Mouse (Mus musculus) ovary, adult 2 months (tissue): ENCODE results near the gene Uqcrc1. TPM values are rescaled to one million over a fixed set of nuclear protein-coding genes. Genes with fewer than 3 reads are reported as not detected.

Experiments used
- polyA plus RNA-seq: library from polyadenylated mRNA; depleted of rRNA; stranded (reverse); fragments of >200 nt; gene quantifications from 2 replicates; pipeline ENCODE4 v1.2.3, GENCODE M21; 2012; rRNA removed

Gene Uqcrc1
- polyA plus RNA-seq: 658 and 727 TPM in 2 replicates

GRCm38 (mm10) chr9:108936418-108937364 lies at the start of gene Uqcrc1:
Gene Uqcrc1 (plus strand): TSS chr9:108936633.

GRCm38 (mm10) chr9:108914491-108914890 lies 21.9 kb upstream of the Uqcrc1 start, which contains the start of gene Tmem89:
Gene Tmem89 (plus strand): TSS chr9:108914619.

GRCm38 (mm10) chr9:108953081-108953636 lies 16.7 kb downstream of the Uqcrc1 start, which contains the start of gene Col7a1:
Gene Col7a1 (plus strand): TSS chr9:108953586.

GRCm38 (mm10) chr9:108985710-108986109 lies 49.3 kb downstream of the Uqcrc1 start, which contains the start of gene Ucn2:
Gene Ucn2 (plus strand): TSS chr9:108986010.

GRCm38 (mm10) chr9:108991428-108992084 lies 55.1 kb downstream of the Uqcrc1 start, which contains the start of gene Pfkfb4:
Gene Pfkfb4 (plus strand): TSS chr9:108991778.

Other genes starting within 250 kb of the Uqcrc1 start
- 19.8 and 24.9 TPM in 2 replicates for gene Prkar2a, start 247.3 kb upstream of the Uqcrc1 start, polyA plus RNA-seq
- 128 and 140 TPM in 2 replicates for gene Ip6k2, start 152.8 kb upstream of the Uqcrc1 start, polyA plus RNA-seq
- 45.7 and 67.4 TPM in 2 replicates for gene Nckipsd, start 128.3 kb upstream of the Uqcrc1 start, polyA plus RNA-seq
- gene Celsr3, start 110.3 kb upstream of the Uqcrc1 start, polyA plus RNA-seq: 0.10 and 0.60 TPM in 2 replicates
- 21.4 and 22.8 TPM in 2 replicates for gene Slc26a6, start 83.3 kb upstream of the Uqcrc1 start, polyA plus RNA-seq
- 0.31 TPM in 1 of 2 replicates, not detected in the other for gene Tmem89, start 22.0 kb upstream of the Uqcrc1 start, polyA plus RNA-seq
- gene Col7a1, start 17.0 kb downstream of the Uqcrc1 start, polyA plus RNA-seq: 19.0 and 20.5 TPM in 2 replicates
- 0.68 and 1.5 TPM in 2 replicates for gene Ucn2, start 49.4 kb downstream of the Uqcrc1 start, polyA plus RNA-seq
- 35.3 and 35.8 TPM in 2 replicates for gene Pfkfb4, start 55.1 kb downstream of the Uqcrc1 start, polyA plus RNA-seq
- gene Shisa5, start 101.9 kb downstream of the Uqcrc1 start, polyA plus RNA-seq: 577 and 1,079 TPM in 2 replicates
- gene Trex1, start 123.1 kb downstream of the Uqcrc1 start, polyA plus RNA-seq: 128 and 138 TPM in 2 replicates
- gene Atrip, start 137.5 kb downstream of the Uqcrc1 start, polyA plus RNA-seq: 43.3 and 45.4 TPM in 2 replicates
- 8.3 and 9.5 TPM in 2 replicates for gene Ccdc51, start 145.9 kb downstream of the Uqcrc1 start, polyA plus RNA-seq
- 5.8 and 7.3 TPM in 2 replicates for gene Tma7, start 146.0 kb downstream of the Uqcrc1 start, polyA plus RNA-seq
- gene Plxnb1, start 158.8 kb downstream of the Uqcrc1 start, polyA plus RNA-seq: 72.4 and 89.8 TPM in 2 replicates
- 2.7 and 3.6 TPM in 2 replicates for gene Fbxw21, start 225.4 kb downstream of the Uqcrc1 start, polyA plus RNA-seq